Mouse (Mus musculus): ENCODE measurements around the gene Glis1. TPM values are rescaled to one million over a fixed set of nuclear protein-coding genes. Genes with fewer than 3 reads are reported as not detected.
A peak's percentile ranks its signal among the peaks of the same experiment; 100 is the strongest.

The Glis1 gene
- polyA plus RNA-seq, 1 experiment from 2014 or later = 0.18 TPM

- H3K27ac ChIP-seq (ENCODE audit: low read depth) = no peak overlapping the region
- no peaks in the 10 kb centered on the region for H3K9me3 ChIP-seq (ENCODE audit: low read length)
- 81% methylated on average over 7 of the region's 7 CpGs for WGBS (ENCODE audit: insufficient replicate concordance)
- no peak for TF ChIP-seq CTCF (IDR thresholded peaks at IDR 0.05; ENCODE audit: low read depth)
- no peak for TF ChIP-seq EP300 (IDR thresholded peaks at IDR 0.05; ENCODE audit: low read depth)
- no peaks in the 10 kb centered on the region for H3K36me3 ChIP-seq (replicated peaks; ENCODE audit: insufficient read depth, low read length)
- H3K4me3 ChIP-seq (ENCODE audit: low read depth, low read length) = no peak overlapping the region
- no peak for ATAC-seq
- no peaks in the 10 kb centered on the region for H3K27me3 ChIP-seq (ENCODE audit: insufficient read depth, low read length)
- no peaks in the 10 kb centered on the region for H3K4me1 ChIP-seq (ENCODE audit: insufficient read depth)
- H3K4me2 ChIP-seq (ENCODE audit: low read depth, low read length) = no peak overlapping the region
- no peak overlapping the region for H3K9ac ChIP-seq (replicated peaks)
- no peak for DNase-seq
Measured at GRCm38 (mm10) chr4:107602284-107602683, 167.9 kb downstream of the Glis1 start.

GRCm38 (mm10) chr4:107602787-107603186 lies 168.4 kb downstream of the Glis1 start:
- H3K4me3 ChIP-seq (ENCODE audit: low read depth, low read length) = no peak overlapping the region
- no peak overlapping the region for H3K27ac ChIP-seq (ENCODE audit: low read depth)
- 77% methylated on average over 14 of the region's 14 CpGs for WGBS (ENCODE audit: insufficient replicate concordance)
- no peaks in the 10 kb centered on the region for H3K4me1 ChIP-seq (ENCODE audit: insufficient read depth)
- no peaks in the 10 kb centered on the region for H3K9me3 ChIP-seq (ENCODE audit: low read length)
- ATAC-seq (no peak), DNase-seq (no peak)
- TF ChIP-seq CTCF (IDR thresholded peaks at IDR 0.05; ENCODE audit: low read depth) (peak; percentile 27; the same call in 1 of the 2 replicates), EP300 (IDR thresholded peaks at IDR 0.05; ENCODE audit: low read depth) (no peak)
- H3K36me3 ChIP-seq (replicated peaks; ENCODE audit: insufficient read depth, low read length) = no peaks in the 10 kb centered on the region
- H3K4me2 ChIP-seq (ENCODE audit: low read depth, low read length) = no peak overlapping the region
- H3K27me3 ChIP-seq (ENCODE audit: insufficient read depth, low read length) = no peaks in the 10 kb centered on the region
- no peak overlapping the region for H3K9ac ChIP-seq (replicated peaks)

GRCm38 (mm10) chr4:107603208-107603607 lies 168.8 kb downstream of the Glis1 start:
- DNase-seq (no peak), ATAC-seq (no peak)
- Histone ChIP-seq H3K36me3 (replicated peaks; ENCODE audit: insufficient read depth, low read length) (no peaks in the 10 kb centered on the region), H3K9ac (replicated peaks) (no peak overlapping the region), H3K9me3 (ENCODE audit: low read length) (no peaks in the 10 kb centered on the region), H3K4me1 (ENCODE audit: insufficient read depth) (no peaks in the 10 kb centered on the region), H3K4me2 (ENCODE audit: low read depth, low read length) (no peak overlapping the region), H3K4me3 (ENCODE audit: low read depth, low read length) (no peak overlapping the region), H3K27ac (ENCODE audit: low read depth) (no peak overlapping the region), H3K27me3 (ENCODE audit: insufficient read depth, low read length) (no peaks in the 10 kb centered on the region)
- no peak for TF ChIP-seq EP300 (IDR thresholded peaks at IDR 0.05; ENCODE audit: low read depth)
- TF ChIP-seq CTCF (IDR thresholded peaks at IDR 0.05; ENCODE audit: low read depth) = no peak
- 84% methylated on average over 7 of the region's 7 CpGs for WGBS (ENCODE audit: insufficient replicate concordance)

GRCm38 (mm10) chr4:107605964-107606602 lies 171.7 kb downstream of the Glis1 start:
- H3K27me3 ChIP-seq (ENCODE audit: insufficient read depth, low read length) = no peaks in the 10 kb centered on the region
- peak overlapping the region; percentile 26 for H3K4me2 ChIP-seq (ENCODE audit: low read depth, low read length)
- no peak overlapping the region for H3K4me3 ChIP-seq (ENCODE audit: low read depth, low read length)
- H3K9ac ChIP-seq (replicated peaks) = no peak overlapping the region
- 36% methylated on average over 17 of the region's 17 CpGs for WGBS (ENCODE audit: insufficient replicate concordance)
- H3K27ac ChIP-seq (ENCODE audit: low read depth) = no peak overlapping the region
- peak; percentile 93 for ATAC-seq
- TF ChIP-seq EP300 (IDR thresholded peaks at IDR 0.05; ENCODE audit: low read depth) (peak; percentile 73), CTCF (IDR thresholded peaks at IDR 0.05; ENCODE audit: low read depth) (no peak)
- H3K36me3 ChIP-seq (replicated peaks; ENCODE audit: insufficient read depth, low read length) = no peaks in the 10 kb centered on the region
- DNase-seq = peak; percentile 29
- no peaks in the 10 kb centered on the region for H3K4me1 ChIP-seq (ENCODE audit: insufficient read depth)
- no peaks in the 10 kb centered on the region for H3K9me3 ChIP-seq (ENCODE audit: low read length)

- Histone ChIP-seq H3K27me3 (ENCODE audit: insufficient read depth, low read length) (no peaks in the 10 kb centered on the region), H3K36me3 (replicated peaks; ENCODE audit: insufficient read depth, low read length) (no peaks in the 10 kb centered on the region), H3K27ac (ENCODE audit: low read depth) (no peak overlapping the region), H3K4me2 (ENCODE audit: low read depth, low read length) (no peak overlapping the region), H3K4me1 (ENCODE audit: insufficient read depth) (no peaks in the 10 kb centered on the region), H3K4me3 (ENCODE audit: low read depth, low read length) (no peak overlapping the region), H3K9me3 (ENCODE audit: low read length) (no peaks in the 10 kb centered on the region), H3K9ac (replicated peaks) (no peak overlapping the region)
- DNase-seq = no peak
- ATAC-seq = no peak
- no peak for TF ChIP-seq EP300 (IDR thresholded peaks at IDR 0.05; ENCODE audit: low read depth)
- no peak for TF ChIP-seq CTCF (IDR thresholded peaks at IDR 0.05; ENCODE audit: low read depth)
- 87% methylated on average over 8 of the region's 8 CpGs for WGBS (ENCODE audit: insufficient replicate concordance)
Measured at GRCm38 (mm10) chr4:107609775-107610174, 175.4 kb downstream of the Glis1 start.

GRCm38 (mm10) chr4:107611888-107612650 lies 177.7 kb downstream of the Glis1 start:
- TF ChIP-seq CTCF (IDR thresholded peaks at IDR 0.05; ENCODE audit: low read depth) (no peak), EP300 (IDR thresholded peaks at IDR 0.05; ENCODE audit: low read depth) (no peak)
- ATAC-seq (no peak), DNase-seq (no peak)
- Histone ChIP-seq H3K27me3 (ENCODE audit: insufficient read depth, low read length) (no peaks in the 10 kb centered on the region), H3K9me3 (ENCODE audit: low read length) (no peaks in the 10 kb centered on the region), H3K9ac (replicated peaks) (no peak overlapping the region), H3K36me3 (replicated peaks; ENCODE audit: insufficient read depth, low read length) (no peaks in the 10 kb centered on the region), H3K4me3 (ENCODE audit: low read depth, low read length) (no peak overlapping the region), H3K27ac (ENCODE audit: low read depth) (no peak overlapping the region), H3K4me1 (ENCODE audit: insufficient read depth) (no peaks in the 10 kb centered on the region), H3K4me2 (ENCODE audit: low read depth, low read length) (no peak overlapping the region)
- 63% methylated on average over 9 of the region's 9 CpGs for WGBS (ENCODE audit: insufficient replicate concordance)
